Mouse (Mus musculus) kidney, embryonic 16.5 days (tissue): ENCODE results near the gene Oip5. TPM values are rescaled to one million over a fixed set of nuclear protein-coding genes. Genes with fewer than 3 reads are reported as not detected.

Source experiments
- ATAC-seq: fragments of 200-750 bp; cut with Nextera tagmentation; 2 replicates; pipeline ENCODE4 v1.8.0; 2017; ENCODE audit warnings: moderate TSS enrichment; ENCODE audit not compliant: low FRiP score, low TSS enrichment
- H3K27ac ChIP-seq: fragments of 300-500 bp; sonication (generic); 2 replicates; pipeline ENCODE4 v1.5.1; 2014; ENCODE audit warnings: low read length
- H3K27me3 ChIP-seq: fragments of 300-500 bp; sonication (generic); 2 replicates; pipeline ENCODE4 v1.6.1; 2014; ENCODE audit warnings: low read length, control low read depth, mixed read lengths; ENCODE audit not compliant: insufficient read depth
- H3K36me3 ChIP-seq: fragments of 300-500 bp; sonication (generic); 2 replicates; pipeline ENCODE4 v1.6.1; 2014; ENCODE audit warnings: low read length, control low read depth, mixed read lengths; ENCODE audit not compliant: insufficient read depth
- H3K4me1 ChIP-seq: fragments of 300-500 bp; sonication (generic); 2 replicates; pipeline ENCODE4 v1.6.1; 2014; ENCODE audit warnings: low read length, control low read depth, mixed read lengths; ENCODE audit not compliant: insufficient read depth
- H3K4me2 ChIP-seq: fragments of 300-500 bp; sonication (generic); replicated peaks from 2 replicates; pipeline ENCODE4 v1.6.1; 2014; ENCODE audit warnings: low read depth, low read length
- H3K4me3 ChIP-seq: fragments of 300-500 bp; sonication (generic); 2 replicates; pipeline ENCODE4 v1.5.1; 2014; ENCODE audit warnings: mild to moderate bottlenecking, low read length
- H3K9ac ChIP-seq: fragments of 300-500 bp; sonication (generic); replicated peaks from 2 replicates; pipeline ENCODE4 v1.6.1; 2014; ENCODE audit warnings: low read length
- H3K9me3 ChIP-seq: fragments of 300-500 bp; sonication (generic); 2 replicates; pipeline ENCODE4 v1.6.1; 2016; ENCODE audit warnings: low read length, control low read depth
- WGBS: fragments of 180-500 bp; shearing (Covaris S2); extraction: QIAGEN DNeasy Blood & Tissue Kit; methylation state at CpG from one replicate; pipeline ENCODE4 v1.1.7; 2014; 5-methylcytosine and 5-hydroxymethylcytosine counted together
- polyA plus RNA-seq: library from polyadenylated mRNA; unstranded; fragments of >200 nt; fragmentation: Nextera tagmentation; extraction: Ambion mirVana; gene quantifications from 2 replicates; pipeline ENCODE4 v1.2.1, GENCODE M21; 2015

Oip5 gene
- polyA plus RNA-seq, 1 experiment from 2014 or later = 28.9 TPM

DNA sequence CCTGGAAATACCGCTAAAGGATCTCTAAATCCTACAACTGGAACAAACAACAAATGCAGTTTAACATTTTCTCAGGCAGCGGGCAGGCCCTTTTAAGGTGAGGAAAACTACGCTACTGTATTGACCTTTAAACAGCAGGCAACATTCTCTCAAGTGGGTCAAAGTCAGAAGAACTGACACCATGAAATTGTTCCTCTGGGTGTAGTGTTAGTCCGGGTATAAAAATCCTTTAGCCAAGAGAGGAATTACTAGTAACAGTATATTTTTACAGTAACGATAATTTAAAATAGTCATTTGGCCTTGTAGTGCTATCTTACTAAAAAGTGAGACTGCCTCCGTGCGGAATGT, 24.5 kb downstream of the Oip5 start:
- Histone ChIP-seq H3K9ac (peak overlapping the region; percentile 43), H3K27ac (peak overlapping the region; percentile 81), H3K4me2 (peak overlapping the region; percentile 47), H3K4me1 (peaks cover 18% of the 10 kb centered on the region), H3K4me3 (peak overlapping the region; percentile 75), H3K36me3 (peaks cover 14% of the 10 kb centered on the region), H3K27me3 (no peaks in the 10 kb centered on the region), H3K9me3 (no peaks in the 10 kb centered on the region)
- 6% methylated on average over 7 of the region's 7 CpGs for WGBS
- ATAC-seq = peak; percentile 28; the same call in 1 of the 2 replicates

DNA sequence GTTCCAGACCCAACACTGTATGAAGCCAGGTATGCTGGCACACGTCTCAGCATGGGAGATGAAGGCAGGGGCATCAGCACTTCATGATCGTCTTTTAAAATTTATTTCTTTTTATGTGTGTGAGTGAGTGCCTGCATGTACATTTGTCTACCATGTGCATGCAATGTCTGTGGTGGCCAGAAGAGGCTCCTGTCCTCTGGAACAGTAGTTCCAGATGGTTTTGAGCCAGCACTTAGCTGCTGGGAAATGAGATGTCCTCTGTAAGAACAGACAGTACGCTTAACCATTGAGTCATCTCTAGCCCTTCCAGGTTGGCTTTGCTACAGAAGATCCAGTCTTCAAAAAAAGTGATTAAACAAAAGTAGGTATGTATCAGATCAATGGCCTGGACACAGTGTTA, 27.0 kb downstream of the Oip5 start:
- Histone ChIP-seq H3K4me2 (no peak overlapping the region), H3K9me3 (no peaks in the 10 kb centered on the region), H3K4me3 (no peak overlapping the region), H3K27ac (no peak overlapping the region), H3K27me3 (no peaks in the 10 kb centered on the region), H3K9ac (no peak overlapping the region), H3K36me3 (peaks cover under 1% of the 10 kb centered on the region), H3K4me1 (peaks cover 16% of the 10 kb centered on the region)
- 89% methylated on average over 3 of the region's 3 CpGs for WGBS
- ATAC-seq = no peak

DNA sequence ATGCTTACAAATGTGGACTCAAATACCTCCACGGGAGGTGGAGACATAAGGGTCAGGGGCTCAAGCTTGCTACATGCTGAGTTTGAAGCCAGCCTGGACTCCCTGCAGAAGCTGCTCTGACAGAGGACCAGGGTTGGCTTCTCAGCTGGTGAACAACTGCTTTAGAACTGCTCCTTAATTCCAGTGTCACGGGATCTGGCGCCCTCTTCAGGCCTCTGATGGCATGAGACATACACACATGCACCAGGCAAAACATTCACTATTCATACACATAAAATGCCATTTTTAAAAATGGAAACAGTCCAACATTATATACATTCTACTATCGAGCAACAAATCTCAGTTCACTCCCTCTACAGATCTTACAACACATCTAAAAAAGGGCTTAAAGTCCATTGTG, 30.9 kb downstream of the Oip5 start:
- H3K4me1 ChIP-seq = no peaks in the 10 kb centered on the region
- no peak overlapping the region for H3K27ac ChIP-seq
- H3K9ac ChIP-seq = no peak overlapping the region
- H3K4me3 ChIP-seq = no peak overlapping the region
- no peak overlapping the region for H3K4me2 ChIP-seq
- WGBS = 21% methylated on average over 4 of the region's 4 CpGs
- no peak for ATAC-seq
- H3K9me3 ChIP-seq = no peaks in the 10 kb centered on the region
- no peaks in the 10 kb centered on the region for H3K27me3 ChIP-seq
- no peaks in the 10 kb centered on the region for H3K36me3 ChIP-seq

DNA sequence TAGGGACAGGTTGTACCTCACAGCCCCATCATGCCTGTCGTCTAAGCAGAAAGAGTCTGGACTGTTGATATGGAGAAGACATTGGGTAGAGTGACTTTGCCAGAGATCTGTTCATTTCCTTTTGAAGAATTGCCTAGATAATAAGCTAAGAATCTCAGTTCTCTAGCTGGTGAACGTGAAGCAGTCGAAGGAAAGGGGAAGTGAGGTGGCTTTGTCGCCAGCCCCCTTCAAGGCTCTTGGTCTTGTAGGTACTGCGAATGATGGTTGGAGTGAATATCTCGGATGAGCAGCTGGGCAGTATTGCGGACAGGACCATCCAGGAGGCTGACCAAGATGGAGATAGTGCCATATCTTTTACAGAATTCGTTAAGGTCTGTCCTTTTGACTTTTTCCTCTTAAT, 34.0 kb downstream of the Oip5 start:
- H3K36me3 ChIP-seq = peaks cover 2% of the 10 kb centered on the region; the same call in 1 of the 2 replicates
- no peaks in the 10 kb centered on the region for H3K27me3 ChIP-seq
- H3K9me3 ChIP-seq = no peaks in the 10 kb centered on the region
- WGBS = 85% methylated on average over 8 of the region's 8 CpGs
- H3K9ac ChIP-seq = no peak overlapping the region
- no peak overlapping the region for H3K4me2 ChIP-seq
- no peak for ATAC-seq
- no peak overlapping the region for H3K4me3 ChIP-seq
- H3K27ac ChIP-seq = no peak overlapping the region
- H3K4me1 ChIP-seq = no peaks in the 10 kb centered on the region

DNA sequence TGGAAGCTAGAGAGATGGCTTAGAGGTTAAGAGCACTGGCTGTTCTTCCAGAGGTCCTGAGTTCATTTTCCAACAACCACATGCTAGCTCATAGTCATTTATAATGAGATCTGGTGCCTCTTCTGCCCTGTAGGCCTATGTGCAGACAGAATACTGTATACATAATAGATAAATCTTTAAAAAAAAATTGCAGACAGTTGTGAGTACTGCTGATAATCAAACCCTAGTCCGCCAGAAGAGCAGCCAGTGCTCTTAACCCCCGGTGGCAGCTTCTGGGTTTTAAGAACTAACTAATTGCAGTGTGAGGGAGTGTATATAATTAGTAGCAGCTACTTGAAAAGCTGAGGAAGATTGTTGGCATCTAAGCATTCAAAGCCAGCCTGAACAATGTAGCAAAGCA, 34.8 kb downstream of the Oip5 start:
- Histone ChIP-seq H3K9ac (no peak overlapping the region), H3K4me3 (no peak overlapping the region), H3K36me3 (peaks cover 4% of the 10 kb centered on the region; the same call in 1 of the 2 replicates), H3K27ac (no peak overlapping the region), H3K4me1 (no peaks in the 10 kb centered on the region), H3K27me3 (no peaks in the 10 kb centered on the region), H3K9me3 (no peaks in the 10 kb centered on the region), H3K4me2 (no peak overlapping the region)
- WGBS = 54% methylated on average over 2 of the region's 2 CpGs
- no peak for ATAC-seq

DNA sequence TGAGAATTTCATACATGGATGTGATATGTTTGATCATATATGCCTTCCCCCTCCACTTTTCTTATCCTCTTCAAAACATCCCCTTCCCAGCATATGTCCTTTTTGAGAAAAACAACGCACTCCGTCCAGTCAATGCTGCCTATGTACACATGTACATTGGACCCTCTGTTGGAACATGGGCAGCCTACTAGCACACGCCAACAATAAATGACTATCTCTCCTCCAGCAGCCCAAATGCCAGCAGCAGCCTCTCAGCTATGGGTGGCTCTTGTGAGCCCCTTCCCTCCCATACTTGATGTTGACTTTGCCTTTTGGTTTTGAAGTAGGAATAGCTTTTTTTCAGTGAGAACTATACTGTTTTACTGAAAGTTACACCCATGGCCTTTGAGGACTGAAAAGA, 36.7 kb downstream of the Oip5 start:
- Histone ChIP-seq H3K9me3 (no peaks in the 10 kb centered on the region), H3K9ac (no peak overlapping the region), H3K36me3 (peaks cover 4% of the 10 kb centered on the region; the same call in 1 of the 2 replicates), H3K27me3 (no peaks in the 10 kb centered on the region), H3K27ac (no peak overlapping the region), H3K4me3 (no peak overlapping the region), H3K4me2 (no peak overlapping the region), H3K4me1 (no peaks in the 10 kb centered on the region)
- WGBS = 93% methylated on average over 3 of the region's 3 CpGs
- ATAC-seq = no peak

DNA sequence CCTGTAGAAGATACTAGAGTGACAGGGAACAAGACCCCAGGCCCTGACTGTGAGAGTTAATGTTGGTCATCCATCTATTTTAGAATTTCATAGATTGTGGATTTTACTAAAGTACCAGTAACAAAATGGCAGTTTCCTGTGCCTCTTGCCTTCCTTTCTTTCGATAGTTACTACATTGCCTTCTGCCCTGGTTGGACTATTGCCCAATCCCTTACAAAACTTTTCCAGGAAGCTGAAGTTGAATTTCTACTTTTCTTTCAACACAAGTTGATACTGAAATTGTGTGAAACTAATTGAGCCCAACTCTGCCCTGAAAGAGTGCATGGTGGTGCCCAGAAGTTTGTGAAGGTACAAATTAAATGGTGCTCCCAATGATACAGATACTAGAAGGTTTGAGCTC, 45.8 kb downstream of the Oip5 start:
- Histone ChIP-seq H3K4me3 (no peak overlapping the region), H3K9me3 (no peaks in the 10 kb centered on the region), H3K27ac (no peak overlapping the region), H3K36me3 (peaks cover 11% of the 10 kb centered on the region; the same call in 1 of the 2 replicates), H3K4me2 (no peak overlapping the region), H3K4me1 (no peaks in the 10 kb centered on the region), H3K27me3 (no peaks in the 10 kb centered on the region), H3K9ac (no peak overlapping the region)
- WGBS = 91% methylated on average over 1 of the region's 1 CpGs
- ATAC-seq = no peak

DNA sequence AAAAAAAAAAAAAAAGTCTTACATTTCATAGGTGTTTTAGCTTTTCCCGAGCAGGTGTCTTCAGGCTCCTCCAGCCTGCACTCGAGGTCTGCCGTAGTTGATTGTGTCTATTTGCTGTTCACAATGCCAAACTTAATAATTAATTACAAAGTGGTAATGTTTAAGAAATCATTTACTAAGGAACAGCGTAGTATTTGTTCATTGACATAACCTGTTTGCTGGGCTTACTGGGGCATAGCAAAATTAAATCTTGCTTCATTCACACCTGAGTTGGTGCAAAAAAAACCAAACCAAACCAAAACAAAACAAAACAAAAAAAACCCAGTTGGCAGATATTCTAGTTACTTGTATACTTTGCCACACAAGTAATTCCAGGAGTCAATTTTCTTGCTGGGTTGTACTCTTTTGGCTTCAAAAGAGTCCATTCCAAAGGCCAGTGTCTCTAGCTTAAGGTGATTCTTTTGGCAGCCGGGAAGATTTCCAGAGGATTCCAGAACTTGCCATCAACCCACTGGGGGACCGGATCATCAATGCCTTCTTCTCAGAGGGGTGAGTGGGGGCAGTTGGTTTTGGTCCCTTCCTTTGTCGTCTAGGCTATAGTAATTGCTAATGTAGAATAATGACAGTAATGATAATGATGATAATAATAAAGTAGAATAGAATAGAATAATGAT, 52.0 kb downstream of the Oip5 start:
- Histone ChIP-seq H3K4me2 (no peak overlapping the region), H3K4me3 (no peak overlapping the region), H3K9ac (no peak overlapping the region), H3K36me3 (0 out of 2 replicates have a peak, but pooled peaks cover 4% of the 10 kb centered on the region), H3K9me3 (no peaks in the 10 kb centered on the region), H3K27me3 (no peaks in the 10 kb centered on the region), H3K27ac (no peak overlapping the region), H3K4me1 (no peaks in the 10 kb centered on the region)
- ATAC-seq = peak; percentile 61; the same call in 1 of the 2 replicates
- WGBS = 73% methylated on average over 7 of the region's 7 CpGs

DNA sequence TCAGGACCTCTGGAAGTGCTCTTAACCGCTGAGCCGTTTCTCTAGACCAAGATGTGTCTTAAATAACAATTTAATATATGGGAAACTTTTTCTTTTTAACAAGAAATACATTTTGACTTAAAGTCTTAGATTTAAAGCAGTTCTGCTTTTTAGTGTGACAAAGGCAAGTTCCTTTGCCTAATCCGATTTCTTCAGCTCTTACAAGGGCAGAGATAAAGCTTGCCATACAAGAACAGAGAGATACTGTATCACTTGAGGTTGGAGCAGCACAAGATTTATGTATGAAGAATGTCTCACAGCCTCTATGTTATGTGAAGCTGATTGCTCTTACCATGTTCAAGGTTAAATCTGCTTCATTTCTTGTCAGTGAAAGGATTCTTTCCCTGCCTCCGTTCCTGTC, 53.0 kb downstream of the Oip5 start:
- Histone ChIP-seq H3K36me3 (0 out of 2 replicates have a peak, but pooled peaks cover 4% of the 10 kb centered on the region), H3K4me1 (no peaks in the 10 kb centered on the region), H3K9ac (no peak overlapping the region), H3K27me3 (no peaks in the 10 kb centered on the region), H3K4me2 (no peak overlapping the region), H3K9me3 (no peaks in the 10 kb centered on the region), H3K27ac (no peak overlapping the region), H3K4me3 (no peak overlapping the region)
- 82% methylated on average over 4 of the region's 4 CpGs for WGBS
- no peak for ATAC-seq

DNA sequence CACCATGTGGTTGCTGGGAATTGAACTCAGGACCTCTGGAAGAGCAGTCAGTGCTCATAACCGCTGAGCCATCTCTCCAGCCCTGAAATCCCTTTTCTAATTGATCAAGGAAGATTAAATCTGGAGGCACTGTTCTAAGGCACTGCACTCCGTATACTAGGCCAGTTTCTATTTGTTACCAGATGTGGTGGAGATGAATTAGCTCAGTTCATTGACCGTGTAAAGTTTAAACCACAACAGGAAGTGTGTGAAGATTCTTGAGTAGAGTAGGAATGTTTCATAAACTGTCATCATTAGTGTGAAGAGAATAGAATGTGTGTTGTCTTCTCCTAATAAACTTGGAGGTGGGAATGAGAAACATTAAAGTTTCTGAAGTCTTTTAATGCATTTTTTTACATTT, 56.5 kb downstream of the Oip5 start:
- H3K4me1 ChIP-seq = peaks cover 8% of the 10 kb centered on the region
- no peak overlapping the region for H3K27ac ChIP-seq
- 0 out of 2 replicates have a peak, but pooled peaks cover 4% of the 10 kb centered on the region for H3K36me3 ChIP-seq
- H3K4me2 ChIP-seq = no peak overlapping the region
- H3K4me3 ChIP-seq = no peak overlapping the region
- H3K27me3 ChIP-seq = no peaks in the 10 kb centered on the region
- 76% methylated on average over 3 of the region's 3 CpGs for WGBS
- no peak overlapping the region for H3K9ac ChIP-seq
- ATAC-seq = no peak
- H3K9me3 ChIP-seq = no peaks in the 10 kb centered on the region
